Mouse (Mus musculus) spleen, adult 2 months (tissue): Measurements from ENCODE around the gene Rgs3. TPM values are rescaled to one million over a fixed set of nuclear protein-coding genes. Genes with fewer than 3 reads are reported as not detected.
A peak's percentile ranks its signal among the peaks of the same experiment; 100 is the strongest.

Experiments
- DNase-seq, 2 experiments: peaks; one replicate each; pipeline versions ENCODE4 v3.0.0 to v3.0.0-alpha.2; 2012 to 2021; ENCODE audit warnings: low spot score in 2 of 2, low read depth in 1 of 2
- H3K27ac ChIP-seq: fragments of 200-500 bp; 2 replicates; pipeline ENCODE4 v1.5.1; 2012; ENCODE audit warnings: low read length, inconsistent platforms; ENCODE audit not compliant: insufficient read depth
- H3K27me3 ChIP-seq: fragments of 200-500 bp; 2 replicates; pipeline ENCODE4 v1.6.1; 2012; ENCODE audit warnings: mild to moderate bottlenecking, moderate library complexity, low read length, inconsistent platforms; ENCODE audit not compliant: control insufficient read depth, insufficient read depth
- H3K36me3 ChIP-seq: fragments of 200-500 bp; 2 replicates; pipeline ENCODE4 v1.6.1; 2012; ENCODE audit warnings: mild to moderate bottlenecking, low read length, inconsistent platforms; ENCODE audit not compliant: control insufficient read depth, insufficient read depth
- H3K4me1 ChIP-seq: fragments of 200-500 bp; 2 replicates; pipeline ENCODE4 v1.6.1; 2011; ENCODE audit warnings: inconsistent platforms; ENCODE audit not compliant: control insufficient read depth, insufficient read depth, insufficient read length
- H3K4me3 ChIP-seq: fragments of 200-500 bp; 2 replicates; pipeline ENCODE4 v1.5.1; 2011; ENCODE audit warnings: mild to moderate bottlenecking, inconsistent platforms; ENCODE audit not compliant: insufficient read depth, insufficient read length; ENCODE audit errors: extremely low read depth
- CTCF ChIP-seq: fragments of 200-500 bp; IDR thresholded peaks from 2 replicates; pipeline ENCODE4 v1.5.1; 2011; ENCODE audit warnings: mild to moderate bottlenecking, inconsistent platforms; ENCODE audit not compliant: insufficient read depth, insufficient read length, insufficient replicate concordance; ENCODE audit errors: extremely low read depth
- POLR2A ChIP-seq: fragments of 200-500 bp; IDR thresholded peaks from 2 replicates; pipeline ENCODE4 v1.6.1; 2011; ENCODE audit warnings: low read depth, low read length, inconsistent platforms
- WGBS: fragments of 180-500 bp; shearing (Covaris S2); methylation state at CpG from one replicate; pipeline ENCODE4 v1.1.7; 2018; 5-methylcytosine and 5-hydroxymethylcytosine counted together
- polyA plus RNA-seq: library from polyadenylated mRNA; depleted of rRNA; stranded (reverse); fragments of >200 nt; gene quantifications from 2 replicates; pipeline ENCODE4 v1.2.3, GENCODE M21; 2012

Gene Rgs3
- polyA plus RNA-seq, 1 experiment: 51.7 TPM

DNA sequence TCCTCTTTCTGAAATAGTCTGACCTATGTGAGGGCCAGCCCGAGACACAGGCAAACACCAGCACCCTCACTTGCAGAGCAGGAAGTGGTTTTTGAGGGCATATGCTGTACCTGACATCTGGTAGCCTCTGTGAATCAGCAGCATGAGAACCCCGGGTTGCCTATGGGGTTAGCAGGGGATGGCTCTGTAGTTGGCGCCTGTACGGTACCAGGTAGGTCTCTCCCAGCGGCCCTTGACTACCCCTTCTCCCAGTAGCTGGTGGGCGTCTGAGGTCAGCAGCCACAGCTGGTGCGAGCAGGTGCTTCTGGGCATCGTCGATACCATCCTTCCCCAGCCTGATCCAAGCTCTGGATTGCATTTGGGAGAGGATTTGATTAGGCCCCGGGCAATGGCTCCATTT is 125.6 kb downstream of the Rgs3 start:
- Histone ChIP-seq H3K4me1 (peaks cover 54% of the 10 kb centered on the region), H3K27me3 (no peaks in the 10 kb centered on the region), H3K27ac (peak overlapping the region; percentile 79), H3K4me3 (no peak overlapping the region), H3K36me3 (no peaks in the 10 kb centered on the region)
- TF ChIP-seq POLR2A: no peak
- TF ChIP-seq CTCF: no peak
- DNase-seq: peak; percentile 47 to 71
- 12% methylated on average over 10 of the region's 10 CpGs for WGBS

DNA sequence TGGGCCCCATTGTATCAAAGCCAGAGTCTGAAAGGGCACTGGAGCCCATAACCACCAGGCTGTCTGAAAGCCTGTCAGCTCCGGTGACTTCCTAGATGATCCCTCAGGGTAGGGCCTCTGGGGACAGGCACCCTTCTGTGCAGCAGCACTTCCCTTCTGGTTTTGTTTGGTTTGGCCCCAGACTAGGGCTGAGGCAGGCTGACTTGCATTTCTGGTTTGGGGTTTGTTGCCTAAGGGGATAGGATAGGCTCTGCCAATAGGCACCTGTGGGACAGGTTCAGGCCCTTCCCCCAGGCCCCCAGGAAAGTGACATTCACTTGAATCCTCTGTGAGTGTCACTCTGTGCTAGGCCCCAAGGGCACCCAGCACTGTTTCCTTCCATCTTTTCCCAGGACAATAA is 127.1 kb downstream of the Rgs3 start:
- Histone ChIP-seq H3K4me1 (peaks cover 41% of the 10 kb centered on the region), H3K36me3 (0 out of 2 replicates have a peak, but pooled peaks cover 2% of the 10 kb centered on the region), H3K27ac (no peak overlapping the region), H3K4me3 (no peak overlapping the region), H3K27me3 (no peaks in the 10 kb centered on the region)
- 10% methylated on average over 1 of the region's 1 CpGs for WGBS
- peak in 1 of 2 experiments; percentile 49 for DNase-seq
- no peak for TF ChIP-seq POLR2A
- no peak for TF ChIP-seq CTCF

DNA sequence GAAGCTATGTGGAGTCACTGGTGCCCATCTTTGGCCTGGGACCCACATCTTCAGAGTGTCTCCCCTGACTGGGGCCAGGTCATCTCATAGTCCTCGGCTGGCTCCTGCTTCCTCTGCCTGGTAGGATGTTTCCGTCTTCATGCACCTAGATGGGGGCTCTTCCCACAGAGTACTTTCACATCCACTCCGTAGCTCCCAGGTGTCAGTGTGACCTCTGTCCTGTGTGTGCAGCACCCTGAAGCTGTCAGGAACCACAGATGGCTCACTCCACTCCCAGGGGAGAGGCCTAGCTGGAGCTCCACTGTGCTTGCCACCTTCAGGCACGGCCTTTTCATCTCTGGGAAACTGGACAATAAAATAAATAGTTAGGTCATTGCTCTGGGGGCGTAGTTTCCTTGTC is 128.5 kb downstream of the Rgs3 start:
- TF ChIP-seq POLR2A (no peak), CTCF (no peak)
- H3K36me3 ChIP-seq: 0 out of 2 replicates have a peak, but pooled peaks cover 8% of the 10 kb centered on the region
- H3K27me3 ChIP-seq: no peaks in the 10 kb centered on the region
- H3K27ac ChIP-seq: no peak overlapping the region
- no peak overlapping the region for H3K4me3 ChIP-seq
- peaks cover 35% of the 10 kb centered on the region for H3K4me1 ChIP-seq
- DNase-seq: no peak
- 39% methylated on average over 5 of the region's 5 CpGs for WGBS

DNA sequence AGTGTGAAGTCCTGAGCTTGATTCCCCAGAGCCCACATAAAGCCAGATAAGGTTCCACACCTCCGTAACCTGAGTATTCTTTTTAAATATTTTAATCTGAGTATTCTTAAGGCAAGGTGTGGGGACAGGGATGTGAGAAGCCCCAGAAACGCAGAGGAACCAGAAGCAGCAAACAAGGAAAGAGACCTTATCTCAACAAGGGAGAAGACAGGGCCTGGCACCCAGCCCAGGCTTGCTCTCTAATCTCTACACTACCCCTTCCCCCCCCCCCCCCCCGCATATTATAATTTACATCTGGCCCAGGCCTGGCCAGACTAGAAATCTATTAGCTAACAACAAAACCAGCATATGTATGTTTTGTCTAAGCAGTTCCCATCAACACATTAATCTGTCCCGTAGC is 131.3 kb downstream of the Rgs3 start:
- DNase-seq: no peak
- no peak overlapping the region for H3K27ac ChIP-seq
- no peaks in the 10 kb centered on the region for H3K27me3 ChIP-seq
- 78% methylated on average over 4 of the region's 4 CpGs for WGBS
- no peak for TF ChIP-seq POLR2A
- TF ChIP-seq CTCF: no peak
- H3K36me3 ChIP-seq: 0 out of 2 replicates have a peak, but pooled peaks cover 9% of the 10 kb centered on the region
- peaks cover 21% of the 10 kb centered on the region; the same call in 1 of the 2 replicates for H3K4me1 ChIP-seq
- no peak overlapping the region for H3K4me3 ChIP-seq

DNA sequence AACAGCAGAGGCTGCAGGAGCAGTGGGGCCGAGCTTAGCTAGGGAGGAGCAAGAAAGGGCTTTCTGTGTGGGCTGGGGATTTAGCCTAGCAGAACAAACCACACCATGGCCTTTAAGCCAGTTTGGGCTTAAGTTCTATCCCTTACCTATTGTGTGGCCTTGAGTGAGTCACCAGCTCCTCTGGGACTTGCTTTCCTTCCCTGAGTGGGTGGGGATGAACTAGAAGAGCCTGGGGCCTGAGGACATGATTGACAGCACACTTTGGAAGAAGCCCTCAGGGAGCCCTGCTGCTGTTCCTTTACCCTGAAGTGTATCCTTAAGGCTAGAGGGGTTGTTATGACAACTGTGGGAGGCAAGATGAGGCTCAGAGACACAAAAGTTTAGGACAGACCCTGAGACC is 132.0 kb downstream of the Rgs3 start:
- Histone ChIP-seq H3K27ac (no peak overlapping the region), H3K4me3 (no peak overlapping the region), H3K27me3 (no peaks in the 10 kb centered on the region), H3K4me1 (peaks cover 15% of the 10 kb centered on the region; the same call in 1 of the 2 replicates), H3K36me3 (0 out of 2 replicates have a peak, but pooled peaks cover 9% of the 10 kb centered on the region)
- WGBS: 61% methylated on average over 1 of the region's 1 CpGs
- DNase-seq: no peak
- no peak for TF ChIP-seq CTCF
- no peak for TF ChIP-seq POLR2A

DNA sequence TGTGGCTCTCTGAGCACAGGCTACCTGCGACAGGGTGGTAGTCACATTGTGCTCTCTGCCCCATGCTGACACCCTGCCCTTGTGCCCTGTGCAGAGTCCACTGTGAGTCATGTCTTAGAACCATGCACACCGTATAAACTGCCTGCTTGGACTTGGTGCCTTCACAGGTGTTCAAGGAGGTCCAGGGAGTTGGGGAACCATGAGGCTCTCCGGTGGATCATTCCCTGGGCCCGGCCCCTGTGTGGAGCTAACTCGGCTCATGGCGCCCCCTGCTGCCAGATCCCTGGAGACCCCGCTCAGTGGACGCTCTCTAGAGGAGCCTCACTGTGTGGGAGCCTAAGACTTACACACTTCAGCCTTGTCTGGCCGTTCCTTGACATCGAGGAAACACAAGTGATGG is 134.2 kb downstream of the Rgs3 start:
- Histone ChIP-seq H3K27me3 (no peaks in the 10 kb centered on the region), H3K4me1 (no peaks in the 10 kb centered on the region; the same call in 1 of the 2 replicates), H3K36me3 (peaks cover 9% of the 10 kb centered on the region; the same call in 1 of the 2 replicates), H3K27ac (no peak overlapping the region), H3K4me3 (no peak overlapping the region)
- WGBS: 61% methylated on average over 10 of the region's 10 CpGs
- peak in 1 of 2 experiments; percentile 47 for DNase-seq
- TF ChIP-seq POLR2A (no peak), CTCF (peak; percentile 54; the same call in 1 of the 2 replicates)

DNA sequence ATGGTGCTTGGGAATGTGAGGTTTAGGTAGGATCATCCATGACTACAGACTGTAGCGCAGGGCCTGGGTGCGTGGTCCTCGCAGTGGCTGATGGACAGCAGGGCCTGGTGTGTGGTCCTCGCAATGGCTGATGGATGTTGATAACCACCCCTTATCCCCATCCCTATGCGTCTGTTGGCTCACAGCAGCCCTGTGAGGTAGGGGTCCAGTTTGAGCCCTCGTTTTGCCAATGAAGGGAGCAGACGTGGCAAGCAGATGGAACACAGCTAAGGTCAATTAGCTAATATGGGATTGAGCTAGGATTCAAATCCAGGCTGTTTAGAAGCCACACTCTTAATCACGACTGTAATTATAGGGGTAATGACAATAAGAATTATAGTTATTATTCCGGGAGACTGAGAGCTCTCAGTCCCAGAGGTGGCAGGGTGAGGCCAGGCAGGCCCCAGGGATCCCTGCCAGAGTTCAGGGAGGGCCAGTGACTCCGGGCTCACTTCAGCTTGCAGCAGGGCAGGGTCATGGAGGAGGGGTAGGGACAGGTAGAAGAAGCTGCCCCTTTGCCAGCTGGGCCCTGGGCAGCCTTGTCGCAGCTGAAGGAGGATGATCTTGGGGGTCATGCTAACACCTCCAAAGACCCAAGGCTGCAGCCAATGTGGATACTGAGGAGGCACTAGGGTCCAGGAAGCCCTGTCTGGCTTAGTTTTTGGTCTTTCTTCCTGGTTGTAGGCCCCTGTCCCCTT is 135.2 kb downstream of the Rgs3 start:
- no peak overlapping the region for H3K27ac ChIP-seq
- 89% methylated on average over 11 of the region's 11 CpGs for WGBS

More for the DNA sequence above, 135.2 kb downstream of the Rgs3 start:
- DNase-seq: no peak
- no peaks in the 10 kb centered on the region for H3K27me3 ChIP-seq
- H3K36me3 ChIP-seq: peaks cover 9% of the 10 kb centered on the region; the same call in 1 of the 2 replicates
- H3K4me1 ChIP-seq: no peaks in the 10 kb centered on the region; the same call in 1 of the 2 replicates
- H3K4me3 ChIP-seq: no peak overlapping the region
- TF ChIP-seq POLR2A (no peak), CTCF (no peak)
